Mouse (Mus musculus) cerebellum, adult 2 months (tissue): ENCODE measurements around the gene Nt5dc3. TPM values are rescaled to one million over a fixed set of nuclear protein-coding genes. Genes with fewer than 3 reads are reported as not detected.

Experiments used
- DNase-seq, 2 experiments: peaks; one replicate each; pipeline ENCODE4 v3.0.0; 2021
- H3K27ac ChIP-seq: fragments of 200-500 bp; 2 replicates; pipeline ENCODE4 v1.5.1; 2012; ENCODE audit warnings: low read length, control low read depth, inconsistent platforms; ENCODE audit not compliant: insufficient read depth
- H3K27me3 ChIP-seq: fragments of 200-500 bp; 2 replicates; pipeline ENCODE4 v1.6.1; 2012; ENCODE audit warnings: inconsistent platforms, mild to moderate bottlenecking, low read length, moderate library complexity; ENCODE audit not compliant: control insufficient read depth, insufficient read depth
- H3K4me1 ChIP-seq: fragments of 200-500 bp; 2 replicates; pipeline ENCODE4 v1.6.1; 2011; ENCODE audit warnings: low read length; ENCODE audit not compliant: control insufficient read depth, insufficient read depth
- H3K4me3 ChIP-seq: fragments of 200-500 bp; replicated peaks from 2 replicates; pipeline ENCODE3; 2011; ENCODE audit warnings: mild to moderate bottlenecking, low read depth, low read length, control low read depth; ENCODE audit not compliant: insufficient read depth
- CTCF ChIP-seq: fragments of 200-500 bp; IDR thresholded peaks from 2 replicates; pipeline ENCODE4 v1.5.1; 2011; ENCODE audit warnings: low read depth, mild to moderate bottlenecking, control low read depth, low read length, moderate library complexity, borderline replicate concordance; ENCODE audit not compliant: insufficient read depth
- POLR2A ChIP-seq: fragments of 200-500 bp; IDR thresholded peaks from 2 replicates; pipeline ENCODE4 v1.6.1; 2011; ENCODE audit warnings: low read length, control low read depth, borderline replicate concordance; ENCODE audit not compliant: insufficient read depth
- WGBS: fragments of 180-500 bp; shearing (Covaris S2); methylation state at CpG from one replicate; pipeline ENCODE4 v1.1.7; 2018; 5-methylcytosine and 5-hydroxymethylcytosine counted together
- polyA plus RNA-seq: library from polyadenylated mRNA; depleted of rRNA; stranded (reverse); fragments of >200 nt; gene quantifications from 2 replicates; pipeline ENCODE4 v1.2.3, GENCODE M21; 2012

The Nt5dc3 gene
- polyA plus RNA-seq, 1 experiment, result 44.2 TPM

DNA sequence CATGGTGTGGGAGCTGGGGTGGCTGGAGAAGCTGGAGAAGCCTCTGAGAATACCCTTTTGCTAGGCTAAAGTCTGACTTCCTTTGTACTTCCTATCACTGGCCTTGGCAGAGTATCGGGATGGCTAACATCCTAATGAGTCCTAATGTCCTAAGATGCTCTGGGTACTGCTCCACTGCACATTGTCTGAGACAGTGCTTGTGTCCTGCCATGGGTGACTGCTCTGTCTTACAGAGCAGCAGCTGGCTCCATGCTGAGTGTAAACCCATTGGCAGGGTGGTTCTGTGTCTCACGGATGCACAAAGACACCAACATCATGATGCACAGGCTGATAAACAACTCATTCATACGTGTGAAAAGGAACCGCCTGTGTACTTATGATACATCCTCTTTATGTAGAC lies 70.3 kb downstream of the Nt5dc3 start:
- DNase-seq, result no peak
- Histone ChIP-seq H3K4me1 (no peaks in the 10 kb centered on the region; the same call in 1 of the 2 replicates), H3K27me3 (no peaks in the 10 kb centered on the region), H3K27ac (no peak overlapping the region), H3K4me3 (no peak overlapping the region)
- TF ChIP-seq CTCF (no peak), POLR2A (no peak)
- 75% methylated on average over 4 of the region's 4 CpGs for WGBS

DNA sequence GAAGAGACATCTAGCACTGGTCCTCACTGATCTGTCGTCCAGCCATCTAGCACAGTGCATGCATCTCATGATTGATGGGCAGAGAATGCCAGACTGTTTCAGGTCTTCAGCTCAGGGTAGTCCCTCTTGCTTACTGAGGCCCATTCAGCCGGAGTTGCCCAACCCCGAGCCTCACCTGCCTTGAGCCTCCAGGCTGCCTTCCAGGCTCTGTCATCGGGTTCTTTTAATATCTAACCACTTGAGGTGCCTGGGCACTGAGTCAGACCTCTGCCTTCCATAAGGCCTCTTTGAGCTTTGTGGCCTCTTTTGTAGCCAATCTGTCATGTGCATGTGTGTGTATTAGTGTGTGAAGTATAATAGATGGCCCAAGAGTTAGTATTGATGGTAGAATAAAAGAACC lies 70.7 kb downstream of the Nt5dc3 start:
- DNase-seq, result no peak
- H3K27me3 ChIP-seq, result no peaks in the 10 kb centered on the region
- TF ChIP-seq POLR2A (no peak), CTCF (no peak)
- 82% methylated on average over 4 of the region's 4 CpGs for WGBS
- H3K4me1 ChIP-seq, result no peaks in the 10 kb centered on the region; the same call in 1 of the 2 replicates
- H3K27ac ChIP-seq, result no peak overlapping the region
- H3K4me3 ChIP-seq, result no peak overlapping the region

DNA sequence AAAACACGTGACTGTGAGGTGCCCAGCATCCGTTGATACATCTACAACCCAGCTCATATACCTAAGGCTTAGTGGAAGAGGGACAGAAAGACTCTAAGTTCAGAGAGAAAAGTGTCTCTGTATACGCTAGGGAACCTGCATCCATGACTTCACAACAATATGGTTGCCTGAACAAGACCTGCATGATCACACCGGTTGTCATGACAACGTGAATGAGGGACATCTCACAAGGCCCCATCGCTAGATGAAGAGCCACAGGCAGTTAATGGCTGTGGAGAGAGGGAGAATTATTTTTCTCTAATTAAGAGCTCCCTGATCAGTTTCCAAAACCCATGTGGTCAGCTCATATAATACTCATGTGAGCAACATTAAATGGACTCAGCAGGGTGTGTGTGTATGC lies 73.4 kb downstream of the Nt5dc3 start:
- H3K4me3 ChIP-seq, result no peak overlapping the region
- no peaks in the 10 kb centered on the region for H3K4me1 ChIP-seq
- DNase-seq, result no peak
- H3K27me3 ChIP-seq, result no peaks in the 10 kb centered on the region
- H3K27ac ChIP-seq, result no peak overlapping the region
- TF ChIP-seq POLR2A (no peak), CTCF (no peak)
- 74% methylated on average over 6 of the region's 6 CpGs for WGBS

DNA sequence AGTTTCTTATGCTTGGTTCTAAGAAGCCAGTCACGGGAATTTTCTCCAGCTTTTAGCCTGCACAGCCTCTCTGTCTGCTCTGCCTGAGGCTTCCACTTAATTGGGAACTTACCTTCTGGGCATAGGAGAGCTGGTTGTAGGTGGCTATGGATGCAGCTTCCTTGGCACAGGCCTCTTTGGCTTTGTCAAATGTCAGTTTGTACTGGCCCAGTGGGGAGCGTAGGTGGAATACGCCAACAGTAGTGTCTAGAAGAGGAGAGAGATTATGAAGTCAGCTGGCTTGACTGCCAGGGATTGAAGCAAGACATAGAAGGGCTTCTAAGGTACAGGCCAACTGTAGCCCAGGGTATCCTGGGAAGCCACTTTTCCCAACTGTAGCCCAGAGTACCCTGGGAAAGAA lies 74.6 kb downstream of the Nt5dc3 start:
- no peak for DNase-seq

DNA sequence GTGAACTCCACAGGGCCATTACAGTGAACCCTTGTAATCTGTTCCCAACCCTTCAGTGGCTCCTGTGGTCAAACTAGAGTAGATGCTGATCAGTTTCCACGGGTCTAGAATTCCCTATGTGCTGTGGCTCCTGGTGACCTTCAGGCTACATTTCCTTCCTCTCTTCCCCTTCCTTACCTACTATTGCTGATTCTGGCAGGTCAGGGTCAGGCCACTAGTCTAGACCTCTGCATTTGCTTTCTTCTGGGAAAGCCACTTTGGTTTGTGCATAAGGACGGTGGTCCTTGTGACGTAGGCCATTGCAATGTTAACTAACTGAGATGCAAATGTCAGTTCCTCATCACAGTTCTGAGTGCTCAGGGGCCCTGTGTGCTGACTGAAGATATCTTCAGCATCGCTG lies 81.6 kb downstream of the Nt5dc3 start:
- Histone ChIP-seq H3K4me1 (no peaks in the 10 kb centered on the region), H3K4me3 (no peak overlapping the region), H3K27me3 (no peaks in the 10 kb centered on the region), H3K27ac (no peak overlapping the region)
- no peak for TF ChIP-seq CTCF
- TF ChIP-seq POLR2A, result no peak
- DNase-seq, result no peak
- 79% methylated on average over 4 of the region's 4 CpGs for WGBS

More for the DNA sequence above, 74.6 kb downstream of the Nt5dc3 start:
- 46% methylated on average over 3 of the region's 3 CpGs for WGBS
- Histone ChIP-seq H3K4me1 (no peaks in the 10 kb centered on the region), H3K4me3 (no peak overlapping the region), H3K27ac (no peak overlapping the region), H3K27me3 (no peaks in the 10 kb centered on the region)
- no peak for TF ChIP-seq CTCF
- no peak for TF ChIP-seq POLR2A

DNA sequence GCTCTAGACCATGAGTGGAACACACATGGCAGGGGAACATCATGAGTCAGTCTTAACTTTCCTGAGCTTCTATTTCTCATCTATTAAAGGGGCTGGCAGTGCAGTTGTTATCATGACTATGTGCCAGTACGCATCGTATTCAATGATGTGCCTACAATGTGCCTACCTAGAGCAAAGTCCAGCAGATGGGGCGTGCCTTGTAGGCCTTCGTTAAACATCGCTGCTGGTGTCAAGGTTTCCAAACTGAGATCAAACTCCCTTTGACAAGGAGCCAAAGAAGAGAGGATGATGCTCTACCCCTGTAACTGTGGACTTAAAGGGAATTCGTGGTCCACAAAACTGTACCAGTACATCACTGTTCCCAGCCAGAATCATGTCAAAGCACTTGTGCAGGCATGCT lies 83.7 kb downstream of the Nt5dc3 start:
- H3K27ac ChIP-seq, result no peak overlapping the region
- no peak overlapping the region for H3K4me3 ChIP-seq
- DNase-seq, result no peak
- 80% methylated on average over 6 of the region's 6 CpGs for WGBS
- H3K27me3 ChIP-seq, result no peaks in the 10 kb centered on the region
- H3K4me1 ChIP-seq, result no peaks in the 10 kb centered on the region
- no peak for TF ChIP-seq CTCF
- TF ChIP-seq POLR2A, result no peak

DNA sequence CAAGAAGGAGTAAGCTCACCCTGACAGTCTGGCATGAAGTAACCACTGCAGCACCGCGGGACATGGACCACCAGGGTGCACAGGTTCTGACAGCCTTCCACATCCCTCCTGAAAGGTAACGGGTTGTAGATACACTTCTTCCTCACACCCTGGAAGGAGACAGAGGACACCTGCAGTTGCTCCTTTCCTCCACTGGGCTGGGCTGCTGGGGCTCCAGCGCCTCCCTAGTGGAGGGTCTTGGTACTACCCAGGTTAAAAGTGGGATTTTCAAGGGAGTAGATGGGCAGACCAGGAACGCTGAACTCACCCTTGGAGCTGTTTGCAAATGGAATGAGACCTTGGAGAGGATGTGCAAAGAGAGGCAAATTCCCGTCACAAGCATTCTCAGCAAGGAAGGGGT lies 84.6 kb downstream of the Nt5dc3 start:
- Histone ChIP-seq H3K27ac (no peak overlapping the region), H3K4me1 (no peaks in the 10 kb centered on the region), H3K27me3 (no peaks in the 10 kb centered on the region), H3K4me3 (no peak overlapping the region)
- DNase-seq, result no peak
- TF ChIP-seq POLR2A (no peak), CTCF (no peak)
- WGBS, result 90% methylated on average over 6 of the region's 6 CpGs

DNA sequence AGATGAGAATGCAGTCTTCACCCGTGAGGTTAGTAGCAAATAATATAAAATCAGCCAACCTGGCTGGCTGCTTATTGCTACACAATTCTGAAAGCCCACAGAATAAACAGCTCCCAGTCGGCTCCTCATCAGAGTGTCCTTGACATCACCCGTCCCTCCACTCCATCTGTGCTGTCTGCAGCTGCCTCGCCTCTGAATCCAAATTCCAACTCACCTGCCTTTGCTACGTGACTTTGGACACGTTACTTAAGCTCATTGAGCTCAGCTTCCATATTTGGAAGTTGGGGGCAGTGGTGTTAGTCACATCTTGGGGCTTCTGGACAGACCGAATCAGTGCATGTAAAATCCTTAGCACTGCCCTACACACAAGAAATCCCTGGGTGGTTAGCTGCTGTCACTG lies 93.3 kb downstream of the Nt5dc3 start:
- Histone ChIP-seq H3K4me3 (no peak overlapping the region), H3K27me3 (no peaks in the 10 kb centered on the region), H3K4me1 (no peaks in the 10 kb centered on the region), H3K27ac (no peak overlapping the region)
- DNase-seq, result no peak
- TF ChIP-seq CTCF (no peak), POLR2A (no peak)
- WGBS, result 78% methylated on average over 7 of the region's 7 CpGs

DNA sequence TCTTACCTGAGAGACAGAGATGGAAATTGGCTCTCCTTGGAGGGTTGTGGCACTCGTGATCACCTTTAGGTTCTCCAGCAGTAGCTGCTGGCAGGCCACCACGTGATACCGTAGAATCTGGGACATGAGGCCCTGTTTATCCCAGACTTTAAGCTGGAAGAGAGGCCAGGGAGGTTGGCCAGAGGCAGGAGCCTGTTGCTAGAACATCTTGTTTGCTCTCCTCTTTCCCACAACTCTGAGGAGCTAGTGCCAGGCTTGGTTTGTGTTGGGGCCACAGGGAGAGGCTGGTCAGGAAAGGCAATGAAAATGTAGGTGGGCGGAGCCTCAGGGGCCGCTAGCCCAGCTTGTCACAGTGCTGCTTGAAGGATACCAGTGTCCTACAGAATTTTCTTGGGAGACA lies 93.8 kb downstream of the Nt5dc3 start:
- TF ChIP-seq POLR2A (no peak), CTCF (no peak)
- WGBS, result 70% methylated on average over 5 of the region's 5 CpGs
- Histone ChIP-seq H3K27me3 (no peaks in the 10 kb centered on the region), H3K27ac (no peak overlapping the region), H3K4me3 (no peak overlapping the region), H3K4me1 (no peaks in the 10 kb centered on the region)
- DNase-seq, result no peak
